Mouse (Mus musculus): ENCODE measurements around the gene Nhlrc3. TPM values are rescaled to one million over a fixed set of nuclear protein-coding genes. Genes with fewer than 3 reads are reported as not detected.
A peak's percentile ranks its signal among the peaks of the same experiment; 100 is the strongest.

The Nhlrc3 gene
- polyA plus RNA-seq, 1 experiment from 2014 or later: 10.5 TPM

DNA sequence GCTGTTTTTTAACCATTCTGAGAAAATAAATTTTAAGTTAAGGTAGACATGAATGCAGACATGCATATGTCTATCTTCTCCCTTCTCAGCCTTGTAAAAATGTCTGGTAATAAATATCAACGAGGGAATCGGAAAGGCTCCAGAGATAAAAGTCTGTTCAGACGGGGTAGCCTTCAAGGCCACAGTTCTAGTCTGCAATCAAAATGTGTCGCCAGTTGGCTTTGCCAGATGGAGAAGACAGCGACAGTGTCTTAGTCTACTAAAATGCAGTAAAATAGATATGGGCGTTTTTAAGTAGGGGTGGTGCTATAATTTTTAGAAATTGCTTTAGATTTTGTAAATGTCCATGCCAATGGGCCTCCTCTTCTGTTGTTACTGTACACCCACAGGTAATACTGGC lies 2.2 kb upstream of the Nhlrc3 start:
- no peak for ATAC-seq (replicated peaks; ENCODE audit: insufficient number of reproducible peaks, low FRiP score, low TSS enrichment, low read depth)
- Histone ChIP-seq H3K4me3 (ENCODE audit: low read depth, low read length) (peak overlapping the region; percentile 27), H3K4me1 (ENCODE audit: control insufficient read depth, insufficient read depth, low read length) (no peaks in the 10 kb centered on the region; the same call in 1 of the 2 replicates), H3K36me3 (replicated peaks; ENCODE audit: control insufficient read depth, insufficient read depth, low read depth, low read length) (no peaks in the 10 kb centered on the region; the same call in 1 of the 2 replicates), H3K27me3 (ENCODE audit: control insufficient read depth, insufficient read depth, low read length) (no peaks in the 10 kb centered on the region), H3K9me3 (replicated peaks; ENCODE audit: control insufficient read depth, low read length) (no peaks in the 10 kb centered on the region), H3K9ac (replicated peaks; ENCODE audit: low read length) (peak overlapping the region; percentile 14; the same call in 1 of the 2 replicates), H3K4me2 (ENCODE audit: low read depth, low read length) (peak overlapping the region; percentile 65), H3K27ac (replicated peaks; ENCODE audit: low read depth, low read length) (no peak overlapping the region)
- DNase-seq (ENCODE audit: low spot score): no peak
- WGBS: 61% methylated on average over 6 of the region's 6 CpGs

GRCm38 (mm10) chr3:53464146-53464698 lies 1.1 kb upstream of the Nhlrc3 start:
- under 1% methylated on average over 20 of the region's 20 CpGs for WGBS
- ATAC-seq (replicated peaks; ENCODE audit: insufficient number of reproducible peaks, low FRiP score, low TSS enrichment, low read depth): no peak
- Histone ChIP-seq H3K9ac (replicated peaks; ENCODE audit: low read length) (peak overlapping the region; percentile 90), H3K9me3 (replicated peaks; ENCODE audit: control insufficient read depth, low read length) (no peaks in the 10 kb centered on the region), H3K4me3 (ENCODE audit: low read depth, low read length) (peak overlapping the region; percentile 85), H3K36me3 (replicated peaks; ENCODE audit: control insufficient read depth, insufficient read depth, low read depth, low read length) (no peaks in the 10 kb centered on the region; the same call in 1 of the 2 replicates), H3K4me1 (ENCODE audit: control insufficient read depth, insufficient read depth, low read length) (no peaks in the 10 kb centered on the region; the same call in 1 of the 2 replicates), H3K27me3 (ENCODE audit: control insufficient read depth, insufficient read depth, low read length) (no peaks in the 10 kb centered on the region), H3K27ac (replicated peaks; ENCODE audit: low read depth, low read length) (peak overlapping the region; percentile 79; the same call in 1 of the 2 replicates), H3K4me2 (ENCODE audit: low read depth, low read length) (peak overlapping the region; percentile 65)
- peak; percentile 33 for DNase-seq (ENCODE audit: low spot score)

- H3K27me3 ChIP-seq (ENCODE audit: control insufficient read depth, insufficient read depth, low read length): no peaks in the 10 kb centered on the region
- WGBS: under 1% methylated on average over 35 of the region's 35 CpGs
- H3K9ac ChIP-seq (replicated peaks; ENCODE audit: low read length): peak overlapping the region; percentile 90
- no peaks in the 10 kb centered on the region for H3K9me3 ChIP-seq (replicated peaks; ENCODE audit: control insufficient read depth, low read length)
- peak overlapping the region; percentile 79 for H3K27ac ChIP-seq (replicated peaks; ENCODE audit: low read depth, low read length)
- no peaks in the 10 kb centered on the region; the same call in 1 of the 2 replicates for H3K4me1 ChIP-seq (ENCODE audit: control insufficient read depth, insufficient read depth, low read length)
- no peaks in the 10 kb centered on the region; the same call in 1 of the 2 replicates for H3K36me3 ChIP-seq (replicated peaks; ENCODE audit: control insufficient read depth, insufficient read depth, low read depth, low read length)
- ATAC-seq (replicated peaks; ENCODE audit: insufficient number of reproducible peaks, low FRiP score, low TSS enrichment, low read depth) (peak; percentile 59), DNase-seq (ENCODE audit: low spot score) (no peak)
- H3K4me2 ChIP-seq (ENCODE audit: low read depth, low read length): peak overlapping the region; percentile 65
- peak overlapping the region; percentile 85 for H3K4me3 ChIP-seq (ENCODE audit: low read depth, low read length)
These were observed 608 bp upstream of the Nhlrc3 start for GRCm38 (mm10) chr3:53463765-53464114.

DNA sequence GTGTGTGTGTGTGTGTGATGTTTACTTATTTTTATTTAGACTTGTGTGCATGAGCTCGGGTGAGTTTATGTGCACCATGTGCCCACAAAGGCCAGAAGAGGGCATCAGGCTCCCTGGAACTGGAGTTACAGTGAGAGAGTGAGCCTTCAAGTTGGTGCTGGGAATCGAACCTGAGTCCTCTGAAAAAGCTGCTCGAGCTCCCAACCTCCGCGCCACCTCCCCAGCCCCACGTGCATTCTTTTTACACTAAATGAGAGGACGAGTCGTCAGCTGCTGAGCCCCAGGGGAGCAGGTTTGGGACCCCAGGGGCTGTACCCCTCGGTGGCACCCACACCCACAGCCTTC lies 459 bp downstream of the Nhlrc3 start:
- DNase-seq (ENCODE audit: low spot score) (no peak), ATAC-seq (replicated peaks; ENCODE audit: insufficient number of reproducible peaks, low FRiP score, low TSS enrichment, low read depth) (peak; percentile 12; the same call in 1 of the 2 replicates)
- Histone ChIP-seq H3K4me2 (ENCODE audit: low read depth, low read length) (peak overlapping the region; percentile 57), H3K4me1 (ENCODE audit: control insufficient read depth, insufficient read depth, low read length) (no peaks in the 10 kb centered on the region; the same call in 1 of the 2 replicates), H3K9me3 (replicated peaks; ENCODE audit: control insufficient read depth, low read length) (no peaks in the 10 kb centered on the region), H3K36me3 (replicated peaks; ENCODE audit: control insufficient read depth, insufficient read depth, low read depth, low read length) (no peaks in the 10 kb centered on the region), H3K27me3 (ENCODE audit: control insufficient read depth, insufficient read depth, low read length) (no peaks in the 10 kb centered on the region), H3K27ac (replicated peaks; ENCODE audit: low read depth, low read length) (peak overlapping the region; percentile 79), H3K9ac (replicated peaks; ENCODE audit: low read length) (peak overlapping the region; percentile 67), H3K4me3 (ENCODE audit: low read depth, low read length) (peak overlapping the region; percentile 85)
- 9% methylated on average over 9 of the region's 9 CpGs for WGBS

DNA sequence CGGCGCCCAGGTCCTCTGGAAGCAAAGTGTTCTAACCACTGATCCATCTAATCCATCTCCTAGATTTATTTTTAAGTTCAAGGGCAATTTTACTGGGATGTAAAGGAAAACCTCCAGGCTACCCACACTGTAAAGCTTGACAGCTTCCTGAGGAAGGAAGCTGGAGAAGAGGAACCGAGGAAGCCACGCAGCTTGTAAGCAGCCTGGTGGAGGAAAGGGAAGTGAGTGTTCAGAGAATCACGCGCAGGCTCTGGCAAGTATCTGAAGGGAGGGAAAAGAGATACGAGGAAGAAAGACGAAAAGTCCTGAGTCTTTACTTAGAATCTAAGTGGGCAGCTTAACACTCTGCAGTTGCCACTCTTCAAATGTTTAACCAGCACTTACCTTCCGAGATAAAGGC lies 3.0 kb downstream of the Nhlrc3 start:
- peaks cover 4% of the 10 kb centered on the region for H3K36me3 ChIP-seq (replicated peaks; ENCODE audit: control insufficient read depth, insufficient read depth, low read depth, low read length)
- no peaks in the 10 kb centered on the region for H3K4me1 ChIP-seq (ENCODE audit: control insufficient read depth, insufficient read depth, low read length)
- WGBS: 91% methylated on average over 9 of the region's 9 CpGs
- H3K27ac ChIP-seq (replicated peaks; ENCODE audit: low read depth, low read length): no peak overlapping the region
- ATAC-seq (replicated peaks; ENCODE audit: insufficient number of reproducible peaks, low FRiP score, low TSS enrichment, low read depth) (no peak), DNase-seq (ENCODE audit: low spot score) (no peak)
- no peak overlapping the region for H3K4me2 ChIP-seq (ENCODE audit: low read depth, low read length)
- no peak overlapping the region for H3K4me3 ChIP-seq (ENCODE audit: low read depth, low read length)
- H3K9ac ChIP-seq (replicated peaks; ENCODE audit: low read length): no peak overlapping the region
- no peaks in the 10 kb centered on the region for H3K9me3 ChIP-seq (replicated peaks; ENCODE audit: control insufficient read depth, low read length)
- H3K27me3 ChIP-seq (ENCODE audit: control insufficient read depth, insufficient read depth, low read length): no peaks in the 10 kb centered on the region

GRCm38 (mm10) chr3:53457750-53458149 lies 5.4 kb downstream of the Nhlrc3 start:
- Histone ChIP-seq H3K4me3 (ENCODE audit: low read depth, low read length) (no peak overlapping the region), H3K36me3 (replicated peaks; ENCODE audit: control insufficient read depth, insufficient read depth, low read depth, low read length) (peaks cover 9% of the 10 kb centered on the region), H3K9me3 (replicated peaks; ENCODE audit: control insufficient read depth, low read length) (no peaks in the 10 kb centered on the region), H3K9ac (replicated peaks; ENCODE audit: low read length) (no peak overlapping the region), H3K27ac (replicated peaks; ENCODE audit: low read depth, low read length) (no peak overlapping the region), H3K4me2 (ENCODE audit: low read depth, low read length) (no peak overlapping the region), H3K4me1 (ENCODE audit: control insufficient read depth, insufficient read depth, low read length) (no peaks in the 10 kb centered on the region), H3K27me3 (ENCODE audit: control insufficient read depth, insufficient read depth, low read length) (no peaks in the 10 kb centered on the region)
- no peak for ATAC-seq (replicated peaks; ENCODE audit: insufficient number of reproducible peaks, low FRiP score, low TSS enrichment, low read depth)
- no peak for DNase-seq (ENCODE audit: low spot score)
- WGBS: 78% methylated on average over 5 of the region's 5 CpGs

- Histone ChIP-seq H3K36me3 (replicated peaks; ENCODE audit: control insufficient read depth, insufficient read depth, low read depth, low read length) (peaks cover 9% of the 10 kb centered on the region), H3K9ac (replicated peaks; ENCODE audit: low read length) (no peak overlapping the region), H3K9me3 (replicated peaks; ENCODE audit: control insufficient read depth, low read length) (no peaks in the 10 kb centered on the region), H3K4me1 (ENCODE audit: control insufficient read depth, insufficient read depth, low read length) (no peaks in the 10 kb centered on the region), H3K27ac (replicated peaks; ENCODE audit: low read depth, low read length) (no peak overlapping the region), H3K4me2 (ENCODE audit: low read depth, low read length) (no peak overlapping the region), H3K27me3 (ENCODE audit: control insufficient read depth, insufficient read depth, low read length) (no peaks in the 10 kb centered on the region), H3K4me3 (ENCODE audit: low read depth, low read length) (no peak overlapping the region)
- ATAC-seq (replicated peaks; ENCODE audit: insufficient number of reproducible peaks, low FRiP score, low TSS enrichment, low read depth): no peak
- DNase-seq (ENCODE audit: low spot score): no peak
- WGBS: 81% methylated on average over 7 of the region's 7 CpGs
These were observed 8.1 kb downstream of the Nhlrc3 start for GRCm38 (mm10) chr3:53454984-53455383.

- Histone ChIP-seq H3K27ac (replicated peaks; ENCODE audit: low read depth, low read length) (no peak overlapping the region), H3K4me2 (ENCODE audit: low read depth, low read length) (no peak overlapping the region), H3K27me3 (ENCODE audit: control insufficient read depth, insufficient read depth, low read length) (no peaks in the 10 kb centered on the region), H3K4me3 (ENCODE audit: low read depth, low read length) (no peak overlapping the region), H3K36me3 (replicated peaks; ENCODE audit: control insufficient read depth, insufficient read depth, low read depth, low read length) (peaks cover 9% of the 10 kb centered on the region), H3K9ac (replicated peaks; ENCODE audit: low read length) (no peak overlapping the region), H3K9me3 (replicated peaks; ENCODE audit: control insufficient read depth, low read length) (no peaks in the 10 kb centered on the region), H3K4me1 (ENCODE audit: control insufficient read depth, insufficient read depth, low read length) (no peaks in the 10 kb centered on the region)
- ATAC-seq (replicated peaks; ENCODE audit: insufficient number of reproducible peaks, low FRiP score, low TSS enrichment, low read depth) (no peak), DNase-seq (ENCODE audit: low spot score) (no peak)
- 92% methylated on average over 6 of the region's 6 CpGs for WGBS
These were observed 8.6 kb downstream of the Nhlrc3 start for GRCm38 (mm10) chr3:53454561-53454960.

Measured in embryonic facial prominence, embryonic 11.5 days (tissue).